Mouse (Mus musculus) lung, embryonic 14.5 days (tissue): ENCODE measurements around the gene Tamm41. TPM values are rescaled to one million over a fixed set of nuclear protein-coding genes. Genes with fewer than 3 reads are reported as not detected.

Source experiments
- ATAC-seq: fragments of 200-750 bp; cut with Nextera tagmentation; 2 replicates; pipeline ENCODE4 v1.8.0; 2017; ENCODE audit warnings: mild to moderate bottlenecking, moderate TSS enrichment, moderate library complexity; ENCODE audit not compliant: insufficient read depth
- DNase-seq: peaks from one replicate; pipeline ENCODE4 v3.0.0-alpha.2; 2015
- H3K27ac ChIP-seq: fragments of 300-500 bp; sonication (generic); 2 replicates; pipeline ENCODE4 v1.5.1; 2014; ENCODE audit warnings: low read depth, mild to moderate bottlenecking, moderate library complexity
- H3K27me3 ChIP-seq: fragments of 300-500 bp; sonication (generic); 2 replicates; pipeline ENCODE4 v1.6.1; 2014; ENCODE audit warnings: low read length, control low read depth; ENCODE audit not compliant: insufficient read depth
- H3K36me3 ChIP-seq: fragments of 300-500 bp; sonication (generic); 2 replicates; pipeline ENCODE4 v1.6.1; 2014; ENCODE audit warnings: control low read depth; ENCODE audit not compliant: insufficient read depth
- H3K4me1 ChIP-seq: fragments of 300-500 bp; sonication (generic); 2 replicates; pipeline ENCODE4 v1.6.1; 2014; ENCODE audit warnings: antibody characterized with exemption, control low read depth; ENCODE audit not compliant: insufficient read depth
- H3K4me2 ChIP-seq: fragments of 300-500 bp; sonication (generic); 2 replicates; pipeline ENCODE4 v1.6.1; 2014; ENCODE audit warnings: mild to moderate bottlenecking
- H3K4me3 ChIP-seq: fragments of 300-500 bp; sonication (generic); 2 replicates; pipeline ENCODE4 v1.5.1; 2014; ENCODE audit warnings: low read depth, low read length
- H3K9ac ChIP-seq: fragments of 300-500 bp; sonication (generic); 2 replicates; pipeline ENCODE4 v1.6.1; 2014
- H3K9me3 ChIP-seq: fragments of 300-500 bp; sonication (generic); 2 replicates; pipeline ENCODE4 v1.6.1; 2016; ENCODE audit warnings: low read depth, low read length, control low read depth
- CTCF ChIP-seq: IDR thresholded peaks from 2 replicates; pipeline ENCODE4 v1.5.1; 2016; ENCODE audit warnings: antibody characterized with exemption, low read depth
- WGBS: fragments of 180-500 bp; shearing (Covaris S2); extraction: QIAGEN DNeasy Blood & Tissue Kit; methylation state at CpG from one replicate; pipeline ENCODE4 v1.1.7; 2014; 5-methylcytosine and 5-hydroxymethylcytosine counted together
- polyA plus RNA-seq: library from polyadenylated mRNA; unstranded; fragments of >200 nt; fragmentation: Nextera tagmentation; extraction: Ambion mirVana; gene quantifications from 2 replicates; pipeline ENCODE4 v1.2.1, GENCODE M21; 2014

Tamm41 gene
- polyA plus RNA-seq, 1 experiment from 2014 or later: 76.7 TPM

GRCm38 (mm10) chr6:114976915-114977419 lies 60.7 kb downstream of the Tamm41 start:
- Histone ChIP-seq H3K4me1 (no peaks in the 10 kb centered on the region), H3K27me3 (no peaks in the 10 kb centered on the region), H3K9me3 (no peaks in the 10 kb centered on the region), H3K36me3 (no peaks in the 10 kb centered on the region), H3K9ac (no peak overlapping the region), H3K27ac (no peak overlapping the region), H3K4me2 (no peak overlapping the region), H3K4me3 (no peak overlapping the region)
- 71% methylated on average over 7 of the region's 7 CpGs for WGBS
- DNase-seq (peak; percentile 51), ATAC-seq (no peak)
- TF ChIP-seq CTCF: no peak

GRCm38 (mm10) chr6:114974331-114974730 lies 63.3 kb downstream of the Tamm41 start:
- H3K9ac ChIP-seq: no peak overlapping the region
- ATAC-seq: no peak
- TF ChIP-seq CTCF: no peak
- DNase-seq: no peak
- no peaks in the 10 kb centered on the region for H3K4me1 ChIP-seq
- no peak overlapping the region for H3K4me2 ChIP-seq
- peaks cover 7% of the 10 kb centered on the region; the same call in 1 of the 2 replicates for H3K27me3 ChIP-seq
- no peak overlapping the region for H3K4me3 ChIP-seq
- no peaks in the 10 kb centered on the region for H3K9me3 ChIP-seq
- H3K27ac ChIP-seq: no peak overlapping the region
- H3K36me3 ChIP-seq: no peaks in the 10 kb centered on the region
- WGBS: 85% methylated on average over 1 of the region's 1 CpGs

GRCm38 (mm10) chr6:114972988-114973387 lies 64.7 kb downstream of the Tamm41 start:
- H3K27me3 ChIP-seq: peaks cover 14% of the 10 kb centered on the region; the same call in 1 of the 2 replicates
- H3K9ac ChIP-seq: no peak overlapping the region
- H3K9me3 ChIP-seq: no peaks in the 10 kb centered on the region
- H3K4me2 ChIP-seq: no peak overlapping the region
- 56% methylated on average over 1 of the region's 1 CpGs for WGBS
- no peaks in the 10 kb centered on the region for H3K36me3 ChIP-seq
- H3K27ac ChIP-seq: no peak overlapping the region
- no peak for TF ChIP-seq CTCF
- no peaks in the 10 kb centered on the region for H3K4me1 ChIP-seq
- H3K4me3 ChIP-seq: no peak overlapping the region
- DNase-seq: no peak
- ATAC-seq: no peak

- no peak for ATAC-seq
- Histone ChIP-seq H3K9me3 (no peaks in the 10 kb centered on the region), H3K4me2 (no peak overlapping the region), H3K9ac (no peak overlapping the region), H3K36me3 (no peaks in the 10 kb centered on the region), H3K27ac (no peak overlapping the region), H3K4me3 (no peak overlapping the region), H3K27me3 (peaks cover 23% of the 10 kb centered on the region), H3K4me1 (no peaks in the 10 kb centered on the region; the same call in 1 of the 2 replicates)
- TF ChIP-seq CTCF: peak; percentile 56
- DNase-seq: peak; percentile 39
- WGBS: 68% methylated on average over 5 of the region's 5 CpGs
These were observed 66.8 kb downstream of the Tamm41 start for GRCm38 (mm10) chr6:114970895-114971294.

GRCm38 (mm10) chr6:114970386-114970785 lies 67.3 kb downstream of the Tamm41 start:
- no peaks in the 10 kb centered on the region for H3K9me3 ChIP-seq
- no peak overlapping the region for H3K4me2 ChIP-seq
- no peak overlapping the region for H3K27ac ChIP-seq
- H3K36me3 ChIP-seq: no peaks in the 10 kb centered on the region
- no peak for DNase-seq
- 26% methylated on average over 6 of the region's 6 CpGs for WGBS
- no peak overlapping the region for H3K4me3 ChIP-seq
- no peak overlapping the region for H3K9ac ChIP-seq
- no peak for TF ChIP-seq CTCF
- H3K27me3 ChIP-seq: peaks cover 23% of the 10 kb centered on the region
- no peak for ATAC-seq
- H3K4me1 ChIP-seq: no peaks in the 10 kb centered on the region; the same call in 1 of the 2 replicates

GRCm38 (mm10) chr6:114969213-114970120 lies 68.2 kb downstream of the Tamm41 start, which contains the start of gene Vgll4:
Gene Vgll4 (minus strand): TSS chr6:114969994.
- WGBS: under 1% methylated on average over 78 of the region's 79 CpGs

More at GRCm38 (mm10) chr6:114969213-114970120, 68.2 kb downstream of the Tamm41 start, which contains the start of gene Vgll4:
- Histone ChIP-seq H3K4me3 (peak within 1 kb of the TSS; percentile 53), H3K9me3 (no peaks in the 10 kb centered on the region), H3K4me1 (peaks cover 4% of the 10 kb centered on the region; the same call in 1 of the 2 replicates), H3K4me2 (peak within 1 kb of the TSS; percentile 99), H3K36me3 (no peaks in the 10 kb centered on the region), H3K27me3 (peaks cover 23% of the 10 kb centered on the region), H3K9ac (peak within 1 kb of the TSS; percentile 55), H3K27ac (peak within 1 kb of the TSS; percentile 72)
- DNase-seq (peak; percentile 75), ATAC-seq (peak; percentile 57)
- peak; percentile 27; the same call in 1 of the 2 replicates for TF ChIP-seq CTCF
